Mouse (Mus musculus) thymus, postnatal 10 days (tissue): ENCODE results near the gene Akr1cl.
"Not testable (repeated sequence)": the region's sequence is repeated elsewhere in the genome, so short reads cannot be mapped to it uniquely, and the experiment has no call there.

Source experiments
- DNase-seq, 2 experiments: peaks; one replicate each; pipeline ENCODE4 v3.0.0; 2021; ENCODE audit warnings: low spot score in 2 of 2

Akr1cl gene

DNA sequence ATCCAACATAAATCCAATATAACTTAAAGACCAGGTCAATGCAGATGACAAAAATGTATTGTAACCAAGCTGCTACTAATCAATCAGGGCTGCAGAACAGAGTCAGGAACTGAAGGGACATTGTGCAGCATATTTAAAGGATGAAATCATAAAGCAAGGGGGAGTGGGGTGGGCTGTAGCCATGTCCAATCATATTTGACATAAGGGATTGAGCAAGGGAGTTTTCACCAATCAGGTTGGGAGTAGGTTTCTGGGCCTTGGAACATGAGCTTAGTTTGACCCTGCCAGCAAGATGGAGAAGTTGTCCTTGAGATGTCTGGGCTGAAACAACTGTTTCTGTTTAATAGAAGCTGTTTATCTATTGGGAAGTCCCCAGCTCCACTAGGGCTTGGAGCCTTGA lies at the start of gene Akr1cl:
TSS of gene Akr1cl (minus strand) at position 119 of the 400 bp plus-strand sequence.
- DNase-seq: no peak

DNA sequence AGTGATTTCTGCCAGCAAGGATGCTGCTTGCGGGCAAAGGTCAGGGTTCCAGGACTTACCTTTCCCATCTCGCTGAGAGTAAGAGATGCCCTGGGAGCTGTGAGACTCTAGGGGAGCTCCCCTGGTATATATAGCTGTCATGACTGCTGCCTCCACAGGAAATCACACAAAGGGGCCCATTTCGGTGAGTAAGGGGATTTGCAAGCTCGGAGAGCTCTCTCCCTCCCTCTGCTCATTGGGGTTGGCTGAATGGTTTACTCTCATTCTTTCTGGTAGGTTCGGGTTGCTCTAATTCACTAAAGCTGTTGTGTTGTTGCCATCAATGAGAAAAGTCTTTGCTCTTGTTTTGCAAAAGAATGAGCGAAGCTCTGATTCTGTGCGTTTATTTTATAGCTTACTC lies 49.6 kb upstream of the Akr1cl start, which contains the start of gene Crygb:
TSS of gene Crygb (minus strand) at position 101 of the 400 bp plus-strand sequence.
- DNase-seq: no peak

GRCm38 (mm10) chr1:65075607-65076006 lies 43.0 kb upstream of the Akr1cl start:
- no peak for DNase-seq

- no peak for DNase-seq
Measured at GRCm38 (mm10) chr1:65073589-65073988, 41.0 kb upstream of the Akr1cl start, which contains the start of gene Crygc. Gene Crygc, minus strand, starts transcription at chr1:65073689.

- DNase-seq: no peak
Measured at GRCm38 (mm10) chr1:65067842-65068241, 35.3 kb upstream of the Akr1cl start.

DNA sequence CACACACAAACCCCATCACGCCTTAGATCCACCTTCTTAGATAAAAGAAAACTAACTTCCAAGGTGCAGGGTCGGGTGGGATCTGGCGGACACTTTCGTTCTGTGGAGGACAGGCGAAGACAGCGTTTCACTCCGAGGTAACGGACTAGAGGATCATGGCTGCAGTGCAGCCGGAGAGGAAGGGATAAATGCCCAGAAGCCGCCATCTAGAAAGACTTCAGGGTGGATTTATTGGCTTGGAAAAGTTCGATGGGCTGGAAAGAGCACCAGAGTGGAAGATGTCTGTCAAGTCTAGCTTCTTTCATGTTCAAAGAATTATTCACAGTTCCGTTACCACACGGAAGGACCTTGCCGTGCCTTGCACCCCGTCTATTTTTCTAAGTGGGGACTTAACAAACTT lies 31.6 kb upstream of the Akr1cl start:
- no peak for DNase-seq

DNA sequence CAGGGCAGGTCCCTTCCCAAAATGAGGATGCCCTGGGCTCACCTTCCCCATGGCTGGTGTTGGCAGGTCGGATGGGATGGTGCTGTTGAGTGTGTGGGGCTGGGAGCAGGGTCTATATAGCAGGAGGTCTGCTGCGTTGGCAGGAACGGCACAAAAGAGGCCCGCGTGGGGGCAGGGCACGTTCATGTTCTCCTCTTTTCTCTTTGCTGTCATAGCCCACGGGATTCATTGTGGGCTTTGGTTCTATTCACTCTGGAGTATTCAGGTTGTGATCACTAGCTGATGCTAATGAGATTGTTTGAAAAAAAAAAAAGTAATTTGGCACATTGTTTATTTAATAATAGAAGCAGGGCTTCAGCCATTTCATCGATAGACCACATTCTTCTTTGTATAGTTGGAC lies 30.8 kb upstream of the Akr1cl start, which contains the start of gene Crygd:
TSS of gene Crygd (minus strand) at position 101 of the 400 bp plus-strand sequence.
- DNase-seq: no peak

DNA sequence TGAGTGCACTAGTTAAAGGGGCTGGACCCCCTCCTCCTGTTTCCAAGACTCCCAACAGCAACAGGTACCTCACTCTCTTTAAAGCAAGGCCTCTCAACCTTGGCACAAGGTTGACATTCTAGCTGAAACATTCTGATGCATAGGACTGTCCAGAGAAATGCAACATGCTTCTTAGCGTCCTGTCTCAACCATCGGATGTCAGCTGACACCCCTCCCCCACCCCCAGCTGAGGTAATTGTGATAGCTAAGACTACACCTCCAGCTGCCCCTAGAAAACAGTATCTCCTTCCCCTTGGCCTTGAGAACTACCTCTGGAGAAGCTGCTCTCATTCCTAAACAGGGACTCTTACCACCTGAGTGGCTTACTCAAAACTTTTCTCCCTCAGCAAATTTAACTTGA lies 19.6 kb upstream of the Akr1cl start:
- no peak for DNase-seq

- no peak for DNase-seq
Measured at GRCm38 (mm10) chr1:65051696-65052095, 19.1 kb upstream of the Akr1cl start.

GRCm38 (mm10) chr1:65050952-65051351 lies 18.4 kb upstream of the Akr1cl start, which contains the start of gene Cryge:
Gene Cryge, minus strand, starts transcription at chr1:65051149.
- DNase-seq: not testable (repeated sequence)

DNA sequence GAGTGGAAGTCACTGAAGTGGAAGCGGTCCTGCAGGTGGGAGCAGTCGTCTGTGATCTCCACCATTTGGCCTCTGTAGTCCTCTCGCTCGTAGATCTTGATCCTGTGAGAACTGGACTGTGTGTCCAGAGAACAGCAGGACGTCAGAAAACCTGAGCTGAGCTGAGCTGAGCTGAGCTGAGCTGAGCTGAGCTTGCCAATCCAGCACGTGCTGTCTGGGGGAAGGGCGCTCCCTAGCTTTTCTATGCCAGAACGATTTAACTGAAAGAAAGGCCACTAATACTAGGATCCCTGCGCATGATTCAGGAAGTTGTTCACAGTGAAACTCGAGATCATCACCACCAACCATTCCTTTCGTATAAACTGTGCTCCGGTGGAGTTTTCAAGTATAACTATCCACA lies 16.2 kb upstream of the Akr1cl start:
- no peak for DNase-seq

DNA sequence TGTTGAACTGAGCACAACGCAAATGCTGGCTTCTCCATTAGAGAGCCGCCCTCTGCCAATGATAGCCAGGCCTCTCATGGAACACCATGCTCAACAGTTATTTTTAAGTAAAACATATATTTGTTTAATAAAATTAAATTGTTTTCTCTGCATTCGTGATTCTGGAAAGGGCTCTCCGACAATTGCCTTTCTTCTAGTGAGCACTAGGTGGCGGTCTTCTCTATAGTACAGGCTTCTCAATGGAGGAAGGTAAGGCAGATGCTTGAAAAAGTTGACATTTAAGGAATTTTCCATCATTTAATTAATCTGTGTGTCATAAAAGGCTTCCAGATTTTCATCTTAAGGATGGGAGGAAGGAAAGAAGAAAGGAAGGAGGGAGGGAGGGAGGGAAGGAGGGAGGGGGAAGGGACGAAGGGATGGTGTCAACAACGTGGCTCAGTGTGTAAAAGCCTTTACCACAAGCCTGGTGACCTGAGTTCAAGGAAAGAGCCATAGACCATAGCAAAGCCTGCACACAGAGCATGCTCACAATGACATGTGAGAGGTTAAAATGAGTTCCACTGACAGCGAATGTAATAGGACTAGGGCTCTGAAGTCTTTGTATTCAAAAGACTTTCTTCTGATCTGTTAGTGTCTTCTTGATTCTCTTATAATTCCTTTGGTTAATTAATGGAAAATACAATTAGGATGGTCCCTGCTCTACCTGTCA lies 14.0 kb upstream of the Akr1cl start:
- peak in 1 of 2 experiments; percentile 3 for DNase-seq

GRCm38 (mm10) chr1:65043433-65043832 lies 10.9 kb upstream of the Akr1cl start:
- DNase-seq: no peak

- DNase-seq: no peak
Measured at GRCm38 (mm10) chr1:65041837-65042236, 9.3 kb upstream of the Akr1cl start.

- no peak for DNase-seq
Measured at GRCm38 (mm10) chr1:65040806-65041205, 8.2 kb upstream of the Akr1cl start.

GRCm38 (mm10) chr1:65039679-65040078 lies 7.1 kb upstream of the Akr1cl start:
- no peak for DNase-seq

DNA sequence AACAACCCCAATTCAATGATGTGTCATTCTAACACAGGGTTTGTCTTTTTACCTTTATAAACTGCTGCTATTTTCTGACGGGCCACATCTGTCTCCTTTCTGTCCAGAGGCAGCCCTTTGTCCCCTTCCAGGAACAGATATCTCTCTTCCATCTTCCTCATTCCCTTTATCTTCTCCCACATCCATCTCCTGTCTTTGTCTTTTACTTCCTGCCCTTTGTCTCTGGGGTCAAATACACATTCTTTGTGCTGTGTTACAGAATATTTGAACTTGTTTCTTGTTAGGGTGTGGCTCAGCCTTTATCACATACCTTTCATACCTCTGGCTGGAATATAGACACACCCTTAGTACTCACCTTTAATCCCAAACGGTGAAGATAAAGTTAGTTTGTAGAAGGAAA lies 5.0 kb upstream of the Akr1cl start:
- no peak for DNase-seq

- no peak for DNase-seq
Measured at GRCm38 (mm10) chr1:65035513-65035912, 3.0 kb upstream of the Akr1cl start.

GRCm38 (mm10) chr1:65028206-65028605 lies 4.4 kb downstream of the Akr1cl start:
- DNase-seq: no peak

DNA sequence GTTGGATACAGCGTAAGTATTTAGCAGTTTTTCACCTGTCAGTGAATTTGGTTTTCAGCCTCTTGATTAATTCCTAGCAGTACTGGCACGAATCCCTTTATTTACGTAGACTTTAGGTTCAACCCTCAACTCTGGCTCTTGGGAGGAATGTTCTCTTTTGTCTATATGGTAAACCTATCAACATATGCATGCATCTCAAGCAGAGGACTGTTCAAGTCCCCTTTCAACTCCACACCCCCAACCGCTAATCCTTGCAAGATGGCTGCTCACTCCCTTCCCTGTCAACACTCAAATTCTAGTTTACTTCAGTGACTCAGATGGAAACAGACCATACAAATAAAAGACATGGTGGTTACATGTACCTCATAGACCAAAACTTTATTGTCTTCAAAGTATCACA lies 19.8 kb downstream of the Akr1cl start:
- no peak for DNase-seq

GRCm38 (mm10) chr1:65010153-65010552 lies 22.4 kb downstream of the Akr1cl start:
- DNase-seq: peak; percentile 28 to 77

GRCm38 (mm10) chr1:65005575-65005974 lies 27.0 kb downstream of the Akr1cl start:
- no peak for DNase-seq

- no peak for DNase-seq
Measured at GRCm38 (mm10) chr1:65004526-65004925, 28.0 kb downstream of the Akr1cl start.

DNA sequence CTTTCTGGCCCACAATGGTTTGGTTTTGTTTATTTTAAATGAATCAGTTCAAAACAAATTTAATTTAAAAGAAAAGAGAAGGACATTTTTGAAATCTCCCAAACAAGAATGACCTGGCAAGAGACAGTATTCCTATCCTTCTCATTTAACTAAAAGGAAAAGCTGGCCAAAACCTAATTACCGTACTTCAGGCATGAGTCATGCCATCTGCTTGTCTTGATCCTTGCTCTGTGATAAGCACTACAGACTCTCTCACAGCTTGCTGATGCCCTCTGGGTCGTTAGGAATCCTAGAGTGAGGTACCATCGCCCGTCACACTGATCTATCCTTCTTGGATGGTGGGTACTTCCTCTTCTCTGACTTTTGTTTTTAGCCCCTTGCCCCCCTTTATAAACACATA lies 39.4 kb downstream of the Akr1cl start:
- DNase-seq: no peak
